Mouse (Mus musculus) ES-Bruce4 (cell line): ENCODE measurements around the gene Grhpr. TPM values are rescaled to one million over a fixed set of nuclear protein-coding genes. Genes with fewer than 3 reads are reported as not detected.
A peak's percentile ranks its signal among the peaks of the same experiment; 100 is the strongest.
"Not testable (repeated sequence)": the region's sequence is repeated elsewhere in the genome, so short reads cannot be mapped to it uniquely, and the experiment has no call there.

Experiments
- H3K27ac ChIP-seq: 2 replicates; pipeline ENCODE4 v1.5.1; 2012; ENCODE audit warnings: low read length, inconsistent platforms; ENCODE audit not compliant: insufficient read depth
- H3K27me3 ChIP-seq: 2 replicates; pipeline ENCODE4 v1.6.1; 2012; ENCODE audit warnings: mild to moderate bottlenecking, low read length, inconsistent platforms; ENCODE audit not compliant: control insufficient read depth, poor library complexity, insufficient read depth, severe bottlenecking
- H3K36me3 ChIP-seq: 2 replicates; pipeline ENCODE4 v1.6.1; 2012; ENCODE audit warnings: inconsistent platforms, mild to moderate bottlenecking, low read length, moderate library complexity; ENCODE audit not compliant: control insufficient read depth, poor library complexity, insufficient read depth, severe bottlenecking
- H3K4me1 ChIP-seq: one replicate; pipeline ENCODE4 v1.8.1; 2011; ENCODE audit warnings: low read length; ENCODE audit not compliant: control insufficient read depth, insufficient read depth
- H3K4me3 ChIP-seq: 2 replicates; pipeline ENCODE4 v1.5.1; 2011; ENCODE audit warnings: low read depth, mild to moderate bottlenecking, low read length
- H3K9ac ChIP-seq: 2 replicates; pipeline ENCODE4 v1.6.1; 2012; ENCODE audit warnings: low read depth, mild to moderate bottlenecking, inconsistent platforms; ENCODE audit not compliant: poor library complexity, severe bottlenecking
- H3K9me3 ChIP-seq: replicated peaks from 2 replicates; pipeline ENCODE4 v1.6.1; 2012; ENCODE audit warnings: mild to moderate bottlenecking, low read length, inconsistent platforms; ENCODE audit not compliant: control insufficient read depth, poor library complexity, insufficient read depth, severe bottlenecking
- CTCF ChIP-seq: IDR thresholded peaks from one replicate; pipeline ENCODE4 v1.8.1; 2011; ENCODE audit warnings: low read depth, low read length
- EP300 ChIP-seq: IDR thresholded peaks from 2 replicates; pipeline ENCODE4 v1.6.1; 2011; ENCODE audit warnings: low read depth, low read length; ENCODE audit not compliant: insufficient read depth
- POLR2A ChIP-seq: IDR thresholded peaks from one replicate; pipeline ENCODE4 v1.8.1; 2011; ENCODE audit warnings: low read length; ENCODE audit not compliant: insufficient read depth
- polyA plus RNA-seq: library from polyadenylated mRNA; stranded (reverse); fragments of >200 nt; gene quantifications from 2 replicates; pipeline ENCODE4 v1.2.4, GENCODE M21; 2011; ENCODE audit warnings: low read depth; ENCODE audit not compliant: missing spikeins, insufficient read depth, insufficient read length

The Grhpr gene
- polyA plus RNA-seq, 1 experiment, result 26.8 TPM

DNA sequence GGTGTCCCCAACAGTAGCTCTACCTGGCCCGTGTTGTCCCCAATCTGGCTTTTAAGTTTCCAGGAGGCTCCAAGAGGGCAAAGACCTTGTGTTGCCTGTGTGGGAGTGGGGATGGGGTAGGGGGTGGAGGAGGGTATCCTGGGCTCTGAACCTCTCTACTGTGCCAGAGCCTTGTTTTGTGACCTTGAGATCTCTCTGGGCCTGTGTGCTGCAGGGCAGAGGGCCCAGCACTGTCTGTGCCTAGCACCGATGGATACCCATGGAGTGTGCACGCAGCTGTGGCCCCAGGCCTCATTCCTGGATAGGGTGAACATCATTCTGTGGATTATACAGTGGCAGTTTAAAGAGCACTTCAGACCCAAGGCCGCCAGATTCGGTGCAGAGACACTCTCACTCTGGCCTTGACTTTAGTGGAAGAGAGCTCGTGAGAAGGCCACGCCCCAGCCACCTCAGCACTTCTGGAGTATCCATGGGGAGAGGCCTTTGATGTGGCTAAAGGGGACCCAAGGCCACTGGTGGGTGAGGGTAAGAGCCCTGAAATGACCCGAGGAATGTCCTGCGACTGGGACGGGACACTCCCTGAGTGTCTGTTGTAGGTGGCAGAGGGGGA lies 2.0 kb downstream of the Grhpr start:
- Histone ChIP-seq H3K4me3 (no peak overlapping the region), H3K27ac (no peak overlapping the region), H3K36me3 (no peaks in the 10 kb centered on the region), H3K27me3 (no peaks in the 10 kb centered on the region), H3K4me1 (peaks cover 7% of the 10 kb centered on the region), H3K9ac (no peak overlapping the region), H3K9me3 (no peaks in the 10 kb centered on the region)
- TF ChIP-seq EP300, result no peak

DNA sequence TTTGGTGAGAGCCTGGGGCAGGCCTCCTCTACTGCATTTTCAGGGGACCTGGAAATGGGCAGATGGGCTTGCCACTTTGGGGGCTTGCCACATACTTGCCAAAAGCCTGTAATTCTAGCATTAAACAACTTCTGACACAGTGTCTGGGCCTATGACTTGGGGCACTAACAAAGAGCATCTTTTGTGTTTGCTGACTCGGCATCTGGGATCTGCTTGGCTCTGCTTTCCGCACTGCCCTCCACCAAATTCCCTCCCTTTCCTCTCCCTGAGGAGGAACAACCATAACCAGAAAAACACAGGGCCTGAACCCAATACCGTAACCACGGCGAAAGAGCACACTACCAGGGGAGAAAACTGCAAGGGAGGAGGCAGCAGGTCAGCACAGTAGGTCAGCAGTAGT lies 9.4 kb downstream of the Grhpr start:
- Histone ChIP-seq H3K27ac (no peak overlapping the region), H3K36me3 (no peaks in the 10 kb centered on the region; the same call in 1 of the 2 replicates)
- TF ChIP-seq POLR2A (no peak), EP300 (no peak), CTCF (no peak)

DNA sequence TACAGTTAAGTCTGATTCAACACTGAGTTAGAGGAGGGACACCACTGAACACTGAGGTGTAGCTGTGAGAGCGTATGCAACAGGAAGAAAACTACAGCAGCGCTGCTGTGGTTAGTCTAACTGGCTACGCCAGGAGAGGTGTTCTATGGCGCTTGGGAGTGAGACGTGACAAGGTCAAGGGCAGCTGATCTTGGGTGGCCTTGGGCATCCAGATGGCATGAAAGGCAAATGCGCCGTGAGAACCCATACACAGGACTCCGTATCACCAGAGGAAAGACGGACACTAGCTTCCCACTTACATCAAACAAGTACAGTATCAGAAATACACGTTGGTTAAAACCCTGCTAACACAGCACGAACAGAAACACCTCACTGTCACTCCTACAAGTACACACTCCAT lies 11.1 kb downstream of the Grhpr start:
- not testable (repeated sequence) for H3K9me3 ChIP-seq, H3K4me1 ChIP-seq, H3K4me3 ChIP-seq, H3K9ac ChIP-seq, H3K36me3 ChIP-seq, H3K27ac ChIP-seq, H3K27me3 ChIP-seq

More for the DNA sequence above, 9.4 kb downstream of the Grhpr start:
- Histone ChIP-seq H3K9me3 (no peaks in the 10 kb centered on the region), H3K4me1 (no peaks in the 10 kb centered on the region), H3K9ac (no peak overlapping the region), H3K27me3 (no peaks in the 10 kb centered on the region), H3K4me3 (no peak overlapping the region)

DNA sequence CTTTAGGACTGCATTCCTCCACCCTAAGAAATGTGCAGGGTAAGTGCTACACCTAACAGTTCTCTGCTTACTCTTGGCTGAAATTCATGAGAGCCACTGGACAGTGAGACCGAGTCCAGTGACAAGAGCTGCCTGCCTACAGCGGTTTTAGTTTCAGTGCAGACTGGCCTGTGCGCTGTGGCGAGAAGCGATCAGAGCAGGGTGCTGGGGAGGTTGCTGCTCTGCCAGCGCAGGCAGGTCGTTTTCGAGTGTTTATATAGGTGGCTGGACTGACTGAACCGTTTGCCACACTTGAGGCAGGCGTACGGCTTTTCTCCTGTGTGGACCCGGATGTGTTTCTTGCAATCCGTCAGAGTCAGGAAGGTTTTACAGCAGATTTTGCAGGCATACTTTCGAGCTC lies 12.0 kb downstream of the Grhpr start:
- not testable (repeated sequence) for H3K27ac ChIP-seq, H3K27me3 ChIP-seq, H3K9ac ChIP-seq, H3K9me3 ChIP-seq, H3K4me1 ChIP-seq, H3K36me3 ChIP-seq, H3K4me3 ChIP-seq

DNA sequence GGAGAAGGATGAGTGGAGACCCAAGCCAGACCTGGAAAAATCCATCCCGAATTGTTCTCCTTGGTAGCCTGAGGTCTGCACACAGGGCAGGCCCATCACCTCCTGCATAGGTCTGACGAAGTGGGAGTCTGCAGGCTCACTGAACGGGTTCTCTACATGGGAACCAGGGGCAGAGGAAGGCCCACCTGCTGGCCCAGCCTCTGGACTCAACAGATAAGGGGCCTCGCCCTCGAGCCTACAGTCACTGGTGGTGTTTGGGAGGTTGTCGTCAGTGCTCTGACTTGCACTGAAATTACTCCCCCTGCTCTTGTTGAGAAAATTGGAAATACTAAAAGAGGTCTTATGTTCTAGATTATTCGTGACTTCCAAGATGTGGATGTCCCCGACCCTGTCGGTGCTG lies 12.7 kb downstream of the Grhpr start:
- H3K4me1 ChIP-seq, result no peaks in the 10 kb centered on the region
- H3K4me3 ChIP-seq, result no peak overlapping the region
- no peaks in the 10 kb centered on the region for H3K27me3 ChIP-seq
- H3K9me3 ChIP-seq, result no peaks in the 10 kb centered on the region
- H3K36me3 ChIP-seq, result no peaks in the 10 kb centered on the region; the same call in 1 of the 2 replicates
- H3K9ac ChIP-seq, result no peak overlapping the region
- TF ChIP-seq CTCF (no peak), POLR2A (no peak), EP300 (no peak)
- H3K27ac ChIP-seq, result no peak overlapping the region

DNA sequence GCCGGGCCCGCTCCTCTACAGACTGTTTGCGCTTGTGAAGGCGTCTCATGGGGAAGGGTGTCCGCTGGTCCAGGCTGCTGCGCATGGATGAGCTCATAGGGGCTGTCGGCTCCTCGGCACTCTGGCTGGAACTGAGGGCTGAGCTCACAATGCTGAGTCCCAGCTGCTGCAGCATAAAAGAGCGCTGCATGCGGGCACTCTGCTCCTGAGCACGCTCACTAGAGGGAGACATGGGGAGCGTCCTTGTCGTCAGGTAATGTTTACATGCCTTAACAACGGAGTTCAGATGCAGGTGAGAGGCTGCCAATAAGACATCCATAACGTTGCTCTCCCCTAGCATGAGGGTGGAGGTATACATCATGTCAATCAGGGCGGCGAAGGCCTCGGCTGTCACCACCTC lies 13.6 kb downstream of the Grhpr start:
- no peaks in the 10 kb centered on the region for H3K27me3 ChIP-seq
- no peak overlapping the region for H3K9ac ChIP-seq
- no peaks in the 10 kb centered on the region; the same call in 1 of the 2 replicates for H3K36me3 ChIP-seq
- no peak for TF ChIP-seq EP300
- peak; percentile 15 for TF ChIP-seq CTCF
- H3K27ac ChIP-seq, result no peak overlapping the region
- no peaks in the 10 kb centered on the region for H3K9me3 ChIP-seq
- peak overlapping the region; percentile 0; the same call in 1 of the 2 replicates for H3K4me3 ChIP-seq
- H3K4me1 ChIP-seq, result no peaks in the 10 kb centered on the region

DNA sequence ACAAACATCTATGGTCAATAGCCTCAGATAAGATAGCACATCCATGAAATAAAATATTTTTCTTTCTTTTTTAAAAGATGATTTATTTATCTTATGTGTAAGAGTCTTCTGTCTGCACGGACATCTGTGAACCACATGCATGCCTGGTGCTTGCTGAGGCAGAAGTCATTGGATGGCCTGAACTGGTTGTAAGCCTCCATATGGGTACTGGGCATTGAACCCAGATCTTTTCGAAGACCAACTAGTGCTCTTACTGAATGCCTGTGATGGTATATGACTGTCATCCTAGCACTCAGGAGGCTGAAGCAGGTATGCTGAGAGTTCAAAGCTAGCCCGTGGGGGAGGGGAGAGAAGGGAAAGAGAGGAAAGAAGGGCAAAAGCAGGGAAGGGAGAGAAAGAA lies 16.9 kb downstream of the Grhpr start:
- Histone ChIP-seq H3K36me3 (no peaks in the 10 kb centered on the region; the same call in 1 of the 2 replicates), H3K27me3 (no peaks in the 10 kb centered on the region), H3K4me3 (no peak overlapping the region), H3K9me3 (no peaks in the 10 kb centered on the region), H3K27ac (no peak overlapping the region), H3K9ac (no peak overlapping the region), H3K4me1 (no peaks in the 10 kb centered on the region)
- TF ChIP-seq POLR2A (no peak), EP300 (no peak), CTCF (no peak)
